Mouse (Mus musculus): ENCODE measurements around the gene Ppp2r5a. TPM values are rescaled to one million over a fixed set of nuclear protein-coding genes. Genes with fewer than 3 reads are reported as not detected.
A peak's percentile ranks its signal among the peaks of the same experiment; 100 is the strongest.

Gene Ppp2r5a
- polyA plus RNA-seq, 1 experiment from 2014 or later: 9.6 TPM

GRCm38 (mm10) chr1:191416611-191417010 lies 13.5 kb upstream of the Ppp2r5a start:
- Histone ChIP-seq H3K4me1 (replicated peaks) (no peaks in the 10 kb centered on the region), H3K27ac (replicated peaks) (no peak overlapping the region), H3K27me3 (no peaks in the 10 kb centered on the region), H3K4me2 (no peak overlapping the region), H3K4me3 (no peak overlapping the region), H3K36me3 (no peaks in the 10 kb centered on the region), H3K9me3 (no peaks in the 10 kb centered on the region), H3K9ac (no peak overlapping the region)
- 20% methylated on average over 3 of the region's 3 CpGs for WGBS
- no peak for ATAC-seq (ENCODE audit: low FRiP score, low read depth)

- ATAC-seq (ENCODE audit: low FRiP score, low read depth): no peak
- Histone ChIP-seq H3K4me2 (no peak overlapping the region), H3K9me3 (no peaks in the 10 kb centered on the region), H3K9ac (no peak overlapping the region), H3K4me3 (no peak overlapping the region), H3K27me3 (no peaks in the 10 kb centered on the region), H3K27ac (replicated peaks) (no peak overlapping the region), H3K36me3 (no peaks in the 10 kb centered on the region), H3K4me1 (replicated peaks) (no peaks in the 10 kb centered on the region)
- WGBS: 91% methylated on average over 6 of the region's 6 CpGs
Observed at GRCm38 (mm10) chr1:191414432-191414831, 11.4 kb upstream of the Ppp2r5a start.

GRCm38 (mm10) chr1:191413691-191414415 lies 10.8 kb upstream of the Ppp2r5a start:
- H3K4me1 ChIP-seq (replicated peaks): no peaks in the 10 kb centered on the region
- no peaks in the 10 kb centered on the region for H3K9me3 ChIP-seq
- WGBS: 63% methylated on average over 6 of the region's 6 CpGs
- no peaks in the 10 kb centered on the region for H3K36me3 ChIP-seq
- no peak overlapping the region for H3K4me2 ChIP-seq
- H3K4me3 ChIP-seq: no peak overlapping the region
- no peak overlapping the region for H3K27ac ChIP-seq (replicated peaks)
- no peak for ATAC-seq (ENCODE audit: low FRiP score, low read depth)
- no peaks in the 10 kb centered on the region for H3K27me3 ChIP-seq
- no peak overlapping the region for H3K9ac ChIP-seq

- WGBS: 61% methylated on average over 10 of the region's 10 CpGs
- ATAC-seq (ENCODE audit: low FRiP score, low read depth): no peak
- H3K4me1 ChIP-seq (replicated peaks): no peaks in the 10 kb centered on the region
- H3K9me3 ChIP-seq: no peaks in the 10 kb centered on the region
- no peak overlapping the region for H3K4me3 ChIP-seq
- no peak overlapping the region for H3K4me2 ChIP-seq
- H3K9ac ChIP-seq: no peak overlapping the region
- no peaks in the 10 kb centered on the region for H3K36me3 ChIP-seq
- H3K27me3 ChIP-seq: no peaks in the 10 kb centered on the region
- H3K27ac ChIP-seq (replicated peaks): no peak overlapping the region
Observed at GRCm38 (mm10) chr1:191410294-191411036, 7.4 kb upstream of the Ppp2r5a start.

- H3K4me1 ChIP-seq (replicated peaks): no peaks in the 10 kb centered on the region
- H3K27me3 ChIP-seq: no peaks in the 10 kb centered on the region
- H3K9ac ChIP-seq: no peak overlapping the region
- H3K4me2 ChIP-seq: no peak overlapping the region
- no peaks in the 10 kb centered on the region for H3K9me3 ChIP-seq
- no peak for ATAC-seq (ENCODE audit: low FRiP score, low read depth)
- 73% methylated on average over 12 of the region's 12 CpGs for WGBS
- no peak overlapping the region for H3K4me3 ChIP-seq
- no peak overlapping the region for H3K27ac ChIP-seq (replicated peaks)
- H3K36me3 ChIP-seq: no peaks in the 10 kb centered on the region
Observed at GRCm38 (mm10) chr1:191407246-191407645, 4.2 kb upstream of the Ppp2r5a start.

GRCm38 (mm10) chr1:191406516-191406915 lies 3.4 kb upstream of the Ppp2r5a start:
- H3K27me3 ChIP-seq: no peaks in the 10 kb centered on the region
- no peak overlapping the region for H3K4me3 ChIP-seq
- H3K9me3 ChIP-seq: no peaks in the 10 kb centered on the region
- 93% methylated on average over 8 of the region's 8 CpGs for WGBS
- no peak for ATAC-seq (ENCODE audit: low FRiP score, low read depth)
- no peak overlapping the region for H3K27ac ChIP-seq (replicated peaks)
- H3K4me1 ChIP-seq (replicated peaks): no peaks in the 10 kb centered on the region
- no peak overlapping the region for H3K9ac ChIP-seq
- no peaks in the 10 kb centered on the region for H3K36me3 ChIP-seq
- H3K4me2 ChIP-seq: no peak overlapping the region

GRCm38 (mm10) chr1:191404721-191405329 lies 1.8 kb upstream of the Ppp2r5a start:
- H3K9ac ChIP-seq: no peak overlapping the region
- no peak overlapping the region for H3K4me2 ChIP-seq
- H3K9me3 ChIP-seq: no peaks in the 10 kb centered on the region
- H3K36me3 ChIP-seq: no peaks in the 10 kb centered on the region
- H3K4me3 ChIP-seq: no peak overlapping the region
- no peaks in the 10 kb centered on the region for H3K4me1 ChIP-seq (replicated peaks)
- 87% methylated on average over 10 of the region's 10 CpGs for WGBS
- ATAC-seq (ENCODE audit: low FRiP score, low read depth): no peak
- H3K27me3 ChIP-seq: no peaks in the 10 kb centered on the region
- H3K27ac ChIP-seq (replicated peaks): no peak overlapping the region

GRCm38 (mm10) chr1:191404301-191404700 lies 1.2 kb upstream of the Ppp2r5a start:
- Histone ChIP-seq H3K4me3 (no peak overlapping the region), H3K27ac (replicated peaks) (no peak overlapping the region), H3K4me2 (no peak overlapping the region), H3K36me3 (no peaks in the 10 kb centered on the region), H3K9ac (no peak overlapping the region), H3K9me3 (no peaks in the 10 kb centered on the region), H3K27me3 (no peaks in the 10 kb centered on the region), H3K4me1 (replicated peaks) (no peaks in the 10 kb centered on the region)
- WGBS: 46% methylated on average over 1 of the region's 1 CpGs
- ATAC-seq (ENCODE audit: low FRiP score, low read depth): no peak

- Histone ChIP-seq H3K27ac (replicated peaks) (no peak overlapping the region), H3K9me3 (no peaks in the 10 kb centered on the region), H3K4me3 (no peak overlapping the region), H3K9ac (no peak overlapping the region), H3K36me3 (no peaks in the 10 kb centered on the region), H3K4me1 (replicated peaks) (peaks cover 4% of the 10 kb centered on the region), H3K4me2 (no peak overlapping the region), H3K27me3 (no peaks in the 10 kb centered on the region)
- ATAC-seq (ENCODE audit: low FRiP score, low read depth): no peak
- 55% methylated on average over 7 of the region's 7 CpGs for WGBS
Observed at GRCm38 (mm10) chr1:191402506-191402905, 566 bp downstream of the Ppp2r5a start.

GRCm38 (mm10) chr1:191396897-191397849 lies 5.9 kb downstream of the Ppp2r5a start:
- H3K9ac ChIP-seq: peak overlapping the region; percentile 56
- H3K4me3 ChIP-seq: peak overlapping the region; percentile 60
- H3K36me3 ChIP-seq: no peaks in the 10 kb centered on the region
- under 1% methylated on average over 77 of the region's 82 CpGs for WGBS
- peaks cover 4% of the 10 kb centered on the region for H3K4me1 ChIP-seq (replicated peaks)
- H3K9me3 ChIP-seq: no peaks in the 10 kb centered on the region
- H3K27me3 ChIP-seq: no peaks in the 10 kb centered on the region
- ATAC-seq (ENCODE audit: low FRiP score, low read depth): peak; percentile 99
- H3K27ac ChIP-seq (replicated peaks): peak overlapping the region; percentile 96
- peak overlapping the region; percentile 63 for H3K4me2 ChIP-seq

GRCm38 (mm10) chr1:191396446-191396845 lies 6.6 kb downstream of the Ppp2r5a start:
- no peaks in the 10 kb centered on the region for H3K27me3 ChIP-seq
- WGBS: 2% methylated on average over 35 of the region's 74 CpGs
- peak; percentile 1; the same call in 1 of the 2 replicates for ATAC-seq (ENCODE audit: low FRiP score, low read depth)
- peak overlapping the region; percentile 60 for H3K4me3 ChIP-seq
- peaks cover 4% of the 10 kb centered on the region for H3K4me1 ChIP-seq (replicated peaks)
- peak overlapping the region; percentile 96 for H3K27ac ChIP-seq (replicated peaks)
- no peaks in the 10 kb centered on the region for H3K9me3 ChIP-seq
- H3K36me3 ChIP-seq: no peaks in the 10 kb centered on the region
- peak overlapping the region; percentile 63 for H3K4me2 ChIP-seq
- H3K9ac ChIP-seq: peak overlapping the region; percentile 51

Data from hindbrain, embryonic 15.5 days (tissue).